Mouse (Mus musculus) ES-E14 (cell line): Measurements from ENCODE around the gene Hinfp. TPM values are rescaled to one million over a fixed set of nuclear protein-coding genes. Genes with fewer than 3 reads are reported as not detected.
A peak's percentile ranks its signal among the peaks of the same experiment; 100 is the strongest.

ENCODE experiments used
- DNase-seq: peaks from one replicate; pipeline ENCODE4 v3.0.0-alpha.2; 2013; ENCODE audit warnings: low read depth, low spot score
- H3K27ac ChIP-seq: 2 replicates; pipeline ENCODE4 v1.5.1; 2012; ENCODE audit warnings: low read depth, mild to moderate bottlenecking, low read length, moderate library complexity, mixed read lengths; ENCODE audit not compliant: poor library complexity, insufficient read depth, severe bottlenecking
- H3K36me3 ChIP-seq: 2 replicates; pipeline ENCODE4 v1.6.1; 2012; ENCODE audit warnings: mild to moderate bottlenecking, low read length, moderate library complexity, mixed read lengths; ENCODE audit not compliant: control insufficient read depth, poor library complexity, insufficient read depth, severe bottlenecking
- H3K4me1 ChIP-seq, 2 experiments: fragments of 150-350 bp in 1 of 2; sonication (generic) in 1 of 2; 2 replicates each; pipeline ENCODE4 v1.6.1; 2012; ENCODE audit warnings: low read length in 2 of 2, mild to moderate bottlenecking in 1 of 2, mixed read lengths in 1 of 2; ENCODE audit not compliant: control insufficient read depth in 2 of 2, insufficient read depth in 2 of 2, poor library complexity in 1 of 2
- H3K4me3 ChIP-seq, 2 experiments: fragments of 150-350 bp in 1 of 2; sonication (generic) in 1 of 2; 2 replicates each; pipeline ENCODE4 v1.5.1; 2012; ENCODE audit warnings: low read length in 2 of 2, low read depth in 1 of 2, mild to moderate bottlenecking in 1 of 2, mixed read lengths in 1 of 2; ENCODE audit not compliant: insufficient read depth in 1 of 2, poor library complexity in 1 of 2, severe bottlenecking in 1 of 2
- H3K9ac ChIP-seq: 2 replicates; pipeline ENCODE4 v1.6.1; 2012; ENCODE audit warnings: low read depth, mild to moderate bottlenecking, low read length, mixed read lengths; ENCODE audit not compliant: poor library complexity, insufficient read depth, severe bottlenecking
- H3K9me3 ChIP-seq: fragments of 150-350 bp; sonication (generic); 2 replicates; pipeline ENCODE4 v1.6.1; 2012; ENCODE audit warnings: low read depth, mild to moderate bottlenecking, low read length; ENCODE audit not compliant: control insufficient read depth, insufficient read depth
- CHD2 ChIP-seq: IDR thresholded peaks from 2 replicates; pipeline ENCODE4 v1.6.1; 2014; ENCODE audit warnings: mild to moderate bottlenecking, low read depth, low read length, inconsistent platforms
- HCFC1 ChIP-seq: IDR thresholded peaks from 2 replicates; pipeline ENCODE4 v1.6.1; 2012; ENCODE audit warnings: low read length, inconsistent platforms, borderline replicate concordance; ENCODE audit not compliant: insufficient read depth
- MAFK ChIP-seq: IDR thresholded peaks from 2 replicates; pipeline ENCODE4 v1.6.1; 2014; ENCODE audit warnings: mild to moderate bottlenecking, low read depth, low read length, inconsistent platforms; ENCODE audit not compliant: insufficient read depth
- ZC3H11A ChIP-seq: IDR thresholded peaks from 2 replicates; pipeline ENCODE4 v1.6.1; 2012; ENCODE audit warnings: low read depth, mild to moderate bottlenecking, inconsistent platforms, low read length, borderline replicate concordance
- ZNF384 ChIP-seq: IDR thresholded peaks from 2 replicates; pipeline ENCODE4 v1.6.1; 2012; ENCODE audit warnings: low read depth, low read length, inconsistent platforms
- in situ Hi-C, 2 experiments: fragments of 600-800 bp; cut with MboI; formaldehyde crosslinking; loops; one replicate each; pipeline ENCODE4 v1.15.1; 2025; ENCODE audit warnings: low sequenced_read_pairs in 2 of 2, inconsistent platforms in 1 of 2; ENCODE audit not compliant: unreplicated experiment in 2 of 2
- total RNA-seq: library from RNA; depleted of rRNA; stranded (reverse); fragments of 300-350 nt; gene quantifications from 2 replicates; pipeline ENCODE4 v1.2.3, GENCODE M21; 2012

The Hinfp gene
- total RNA-seq, 1 experiment: 29.1 TPM

DNA sequence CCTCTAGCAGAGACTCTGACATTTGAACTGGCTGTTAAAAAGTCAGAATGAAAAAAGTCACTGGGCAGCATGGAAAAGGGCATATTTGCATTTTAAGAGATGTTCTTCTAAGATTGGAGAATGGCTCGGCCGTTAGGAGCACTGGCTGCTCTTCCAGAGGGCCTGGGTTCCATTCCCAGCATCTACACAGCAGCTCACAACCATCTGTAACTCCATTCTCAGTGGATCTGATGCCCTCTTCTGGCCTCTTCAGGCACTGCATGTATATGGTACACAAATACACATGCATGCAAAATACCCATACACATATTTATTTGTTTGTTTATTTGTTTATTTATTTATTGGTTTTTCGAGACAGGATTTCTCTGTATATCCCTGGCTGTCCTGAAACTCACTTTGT, 36.4 kb downstream of the Hinfp start:
- in situ Hi-C loops: no loop called here
- Histone ChIP-seq H3K4me3 (no peak overlapping the region), H3K27ac (no peak overlapping the region), H3K9ac (no peak overlapping the region), H3K36me3 (no peaks in the 10 kb centered on the region), H3K4me1 (peaks cover 0 to 2% of the 10 kb centered on the region in 2 experiments; a peak in 2 of 4 replicates), H3K9me3 (no peaks in the 10 kb centered on the region)
- DNase-seq: peak; percentile 44
- TF ChIP-seq ZC3H11A (no peak), CHD2 (no peak), HCFC1 (no peak), MAFK (no peak), ZNF384 (no peak)

GRCm38 (mm10) chr9:44268432-44268831, 37.0 kb downstream of the Hinfp start, which contains the start of gene Nlrx1:
Gene Nlrx1 (minus strand): TSS chr9:44268599.
- Histone ChIP-seq H3K36me3 (no peaks in the 10 kb centered on the region), H3K27ac (no peak within 1 kb of the TSS), H3K4me3 (peak within 1 kb of the TSS; percentile 71 to 76), H3K9me3 (no peaks in the 10 kb centered on the region), H3K4me1 (peaks cover 0 to 2% of the 10 kb centered on the region in 2 experiments; a peak in 3 of 4 replicates), H3K9ac (peak within 1 kb of the TSS; percentile 74)
- in situ Hi-C loops: no loop called here
- DNase-seq: no peak
- no peak for TF ChIP-seq MAFK

DNA sequence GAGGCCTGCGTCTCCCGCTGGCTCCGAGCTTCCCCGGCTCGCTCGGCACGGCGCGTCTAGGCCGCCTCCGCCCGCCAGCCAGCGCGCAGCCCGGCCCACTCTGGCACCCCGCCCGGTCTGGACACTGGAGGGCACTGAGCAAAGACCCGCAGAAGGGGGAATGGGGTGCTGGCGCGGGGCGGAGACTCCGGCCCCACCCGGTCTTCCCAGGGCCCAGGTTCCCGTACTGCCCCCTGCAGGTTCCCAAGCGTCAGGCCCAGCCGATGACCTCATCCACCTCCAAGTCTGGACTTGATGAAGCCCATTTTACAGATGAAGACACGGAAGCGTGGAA, 37.5 kb downstream of the Hinfp start:
- Histone ChIP-seq H3K4me1 (peaks cover 0 to 2% of the 10 kb centered on the region in 2 experiments; a peak in 3 of 4 replicates), H3K36me3 (no peaks in the 10 kb centered on the region), H3K9me3 (no peaks in the 10 kb centered on the region), H3K9ac (peak overlapping the region; percentile 74), H3K27ac (no peak overlapping the region), H3K4me3 (peak overlapping the region; percentile 71 to 76)
- DNase-seq: peak; percentile 73
- in situ Hi-C loops: no loop called here
- TF ChIP-seq CHD2 (no peak), ZNF384 (no peak), ZC3H11A (no peak), MAFK (no peak), HCFC1 (no peak)

GRCm38 (mm10) chr9:44267319-44268026, 38.0 kb downstream of the Hinfp start:
- TF ChIP-seq CHD2 (no peak), ZNF384 (no peak), ZC3H11A (no peak), MAFK (no peak), HCFC1 (no peak)
- no peaks in the 10 kb centered on the region for H3K36me3 ChIP-seq
- no peak overlapping the region for H3K27ac ChIP-seq
- peak overlapping the region; percentile 71 to 76 for H3K4me3 ChIP-seq
- DNase-seq: no peak
- peak overlapping the region; percentile 74 for H3K9ac ChIP-seq
- in situ Hi-C loops: no loop called here
- peaks cover 2% of the 10 kb centered on the region in 2 experiments; a peak in 3 of 4 replicates for H3K4me1 ChIP-seq
- no peaks in the 10 kb centered on the region for H3K9me3 ChIP-seq
